Mouse (Mus musculus) heart, adult 2 months (tissue): ENCODE measurements at regions not wholly inside any gene's neighbourhood (a gene's known extent, or its start where the extent isn't known, plus 50 kb on each side); places are given as distances from the start of the nearest gene placed in this dataset.

Experiments used
- DNase-seq, 2 experiments: peaks; one replicate each; pipeline ENCODE4 v3.0.0; 2021
- H3K27ac ChIP-seq: fragments of 200-600 bp; 2 replicates; pipeline ENCODE4 v1.8.1; 2022
- H3K27me3 ChIP-seq: fragments of 200-500 bp; 2 replicates; pipeline ENCODE4 v1.6.1; 2012; ENCODE audit warnings: mild to moderate bottlenecking, low read length, inconsistent platforms, mixed read lengths; ENCODE audit not compliant: control insufficient read depth, insufficient read depth
- H3K36me3 ChIP-seq: fragments of 200-500 bp; 2 replicates; pipeline ENCODE4 v1.6.1; 2012; ENCODE audit warnings: low read length, inconsistent platforms; ENCODE audit not compliant: control insufficient read depth, insufficient read depth
- H3K4me1 ChIP-seq: fragments of 200-500 bp; 2 replicates; pipeline ENCODE4 v1.6.1; 2011; ENCODE audit warnings: low read length; ENCODE audit not compliant: control insufficient read depth, insufficient read depth
- H3K4me3 ChIP-seq: fragments of 200-600 bp; 2 replicates; pipeline ENCODE4 v1.8.1; 2022
- H3K79me2 ChIP-seq: fragments of 200-500 bp; replicated peaks from 2 replicates; pipeline ENCODE4 v1.6.1; 2012; ENCODE audit warnings: mild to moderate bottlenecking, inconsistent platforms, low read length, moderate library complexity, mixed read lengths; ENCODE audit not compliant: control insufficient read depth, insufficient read depth
- H3K9ac ChIP-seq: fragments of 200-500 bp; 2 replicates; pipeline ENCODE4 v1.6.1; 2012; ENCODE audit warnings: low read depth, mild to moderate bottlenecking, control low read depth, inconsistent platforms, low read length, mixed read lengths
- CTCF ChIP-seq: fragments of 200-600 bp; IDR thresholded peaks from 2 replicates; pipeline ENCODE4 v1.8.1; 2022; ENCODE audit warnings: antibody characterized with exemption, mild to moderate bottlenecking, moderate library complexity
- EP300 ChIP-seq: fragments of 200-500 bp; IDR thresholded peaks from 2 replicates; pipeline ENCODE4 v1.6.1; 2011; ENCODE audit warnings: low read depth, low read length, control low read depth; ENCODE audit not compliant: insufficient read depth
- POLR2A ChIP-seq: fragments of 200-500 bp; IDR thresholded peaks from 2 replicates; pipeline ENCODE4 v1.6.1; 2011; ENCODE audit warnings: mild to moderate bottlenecking, low read depth, low read length, control low read depth; ENCODE audit not compliant: insufficient read depth
- WGBS: fragments of 180-500 bp; shearing (Covaris S2); methylation state at CpG from one replicate; pipeline ENCODE4 v1.1.7; 2018; 5-methylcytosine and 5-hydroxymethylcytosine counted together
- intact Hi-C: fragments of 180-260 bp; cut with DNase I; formaldehyde crosslinking; loops from one replicate; pipeline ENCODE4 v1.15.1; 2025

- no peaks in the 10 kb centered on the region for H3K4me1 ChIP-seq
- TF ChIP-seq POLR2A (no peak), CTCF (peak; percentile 75), EP300 (no peak)
- H3K4me3 ChIP-seq: no peak overlapping the region
- 16% methylated on average over 10 of the region's 10 CpGs for WGBS
- no peaks in the 10 kb centered on the region for H3K27me3 ChIP-seq
- H3K9ac ChIP-seq: no peak overlapping the region
- H3K27ac ChIP-seq: no peak overlapping the region
- no peaks in the 10 kb centered on the region for H3K36me3 ChIP-seq
- H3K79me2 ChIP-seq: no peaks in the 10 kb centered on the region
- intact Hi-C loops: loop anchor here (2.0 to 5.0 kb wide), 2 partner anchors 1335 to 1618 kb away; no protein-coding TSS in a partner anchor
- peak; percentile 13 to 34 for DNase-seq
Measured at GRCm38 (mm10) chr2:8673751-8674378, 1164.5 kb upstream of the Celf2 start.

GRCm38 (mm10) chr2:8675537-8675936 lies 1166.2 kb upstream of the Celf2 start:
- H3K36me3 ChIP-seq: no peaks in the 10 kb centered on the region
- H3K27ac ChIP-seq: no peak overlapping the region
- H3K9ac ChIP-seq: no peak overlapping the region
- intact Hi-C loops: loop anchor here (2.0 kb wide), 1 partner anchor 1333 kb away; no protein-coding TSS in a partner anchor
- no peaks in the 10 kb centered on the region for H3K79me2 ChIP-seq
- WGBS: 60% methylated on average over 4 of the region's 4 CpGs
- DNase-seq: no peak
- H3K4me1 ChIP-seq: no peaks in the 10 kb centered on the region
- H3K4me3 ChIP-seq: no peak overlapping the region
- TF ChIP-seq CTCF (peak; percentile 37), POLR2A (no peak)
- H3K27me3 ChIP-seq: no peaks in the 10 kb centered on the region

- intact Hi-C loops: no loop called here
- H3K36me3 ChIP-seq: no peaks in the 10 kb centered on the region
- no peak overlapping the region for H3K4me3 ChIP-seq
- TF ChIP-seq POLR2A (no peak), CTCF (peak; percentile 78)
- no peaks in the 10 kb centered on the region for H3K4me1 ChIP-seq
- no peaks in the 10 kb centered on the region for H3K27me3 ChIP-seq
- no peak overlapping the region for H3K27ac ChIP-seq
- no peaks in the 10 kb centered on the region for H3K79me2 ChIP-seq
- H3K9ac ChIP-seq: no peak overlapping the region
- no peak for DNase-seq
- WGBS: 9% methylated on average over 4 of the region's 4 CpGs
Measured at GRCm38 (mm10) chr2:8676546-8676945, 1167.2 kb upstream of the Celf2 start.

- H3K9ac ChIP-seq: no peak overlapping the region
- no peak for TF ChIP-seq CTCF
- no peaks in the 10 kb centered on the region for H3K36me3 ChIP-seq
- H3K27ac ChIP-seq: no peak overlapping the region
- WGBS: 63% methylated on average over 8 of the region's 8 CpGs
- H3K27me3 ChIP-seq: no peaks in the 10 kb centered on the region
- H3K4me3 ChIP-seq: no peak overlapping the region
- H3K4me1 ChIP-seq: no peaks in the 10 kb centered on the region
- no peak for DNase-seq
- intact Hi-C loops: no loop called here
- no peaks in the 10 kb centered on the region for H3K79me2 ChIP-seq
Measured at GRCm38 (mm10) chr2:8690846-8691643, 1181.7 kb upstream of the Celf2 start.

- intact Hi-C loops: no loop called here
- Histone ChIP-seq H3K4me1 (no peaks in the 10 kb centered on the region), H3K4me3 (no peak overlapping the region), H3K27ac (no peak overlapping the region), H3K36me3 (no peaks in the 10 kb centered on the region), H3K27me3 (no peaks in the 10 kb centered on the region), H3K9ac (no peak overlapping the region), H3K79me2 (no peaks in the 10 kb centered on the region)
- no peak for DNase-seq
- TF ChIP-seq EP300 (no peak), POLR2A (no peak), CTCF (no peak)
- WGBS: 74% methylated on average over 8 of the region's 8 CpGs
Measured at GRCm38 (mm10) chr2:8729306-8729705, 1151.7 kb upstream of the 4930412O13Rik start.

- Histone ChIP-seq H3K4me3 (no peak overlapping the region), H3K27ac (no peak overlapping the region), H3K9ac (no peak overlapping the region), H3K36me3 (no peaks in the 10 kb centered on the region), H3K79me2 (no peaks in the 10 kb centered on the region), H3K4me1 (no peaks in the 10 kb centered on the region), H3K27me3 (no peaks in the 10 kb centered on the region)
- peak; percentile 77 for TF ChIP-seq CTCF
- no peak for TF ChIP-seq EP300
- intact Hi-C loops: no loop called here
- DNase-seq: peak in 1 of 2 experiments; percentile 4
- WGBS: 6% methylated on average over 1 of the region's 1 CpGs
Measured at GRCm38 (mm10) chr2:8754142-8754541, 1126.9 kb upstream of the 4930412O13Rik start.
